Mouse (Mus musculus) heart, embryonic 12.5 days (tissue): ENCODE data around the gene Tmcc1. TPM values are rescaled to one million over a fixed set of nuclear protein-coding genes. Genes with fewer than 3 reads are reported as not detected.
A peak's percentile ranks its signal among the peaks of the same experiment; 100 is the strongest.
"Not testable (repeated sequence)": the region's sequence is repeated elsewhere in the genome, so short reads cannot be mapped to it uniquely, and the experiment has no call there.

ENCODE experiments used
- ATAC-seq: fragments of 200-750 bp; cut with Nextera tagmentation; 2 replicates; pipeline ENCODE4 v1.8.0; 2017; ENCODE audit warnings: moderate TSS enrichment, moderate library complexity; ENCODE audit not compliant: insufficient number of reproducible peaks, low FRiP score
- H3K27ac ChIP-seq: fragments of 300-500 bp; sonication (generic); 2 replicates; pipeline ENCODE4 v1.5.1; 2016; ENCODE audit warnings: mild to moderate bottlenecking, moderate library complexity; ENCODE audit not compliant: poor library complexity, severe bottlenecking
- H3K27me3 ChIP-seq: fragments of 300-500 bp; sonication (generic); replicated peaks from 2 replicates; pipeline ENCODE4 v1.6.1; 2016; ENCODE audit warnings: mild to moderate bottlenecking, moderate library complexity
- H3K36me3 ChIP-seq: fragments of 300-500 bp; sonication (generic); 2 replicates; pipeline ENCODE4 v1.6.1; 2016; ENCODE audit warnings: mild to moderate bottlenecking, moderate library complexity
- H3K4me1 ChIP-seq: fragments of 300-500 bp; sonication (generic); replicated peaks from 2 replicates; pipeline ENCODE4 v1.6.1; 2016; ENCODE audit warnings: mild to moderate bottlenecking
- H3K4me2 ChIP-seq: fragments of 300-500 bp; sonication (generic); 2 replicates; pipeline ENCODE4 v1.6.1; 2016; ENCODE audit warnings: mild to moderate bottlenecking, moderate library complexity
- H3K4me3 ChIP-seq: fragments of 300-500 bp; sonication (generic); 2 replicates; pipeline ENCODE4 v1.5.1; 2016; ENCODE audit warnings: mild to moderate bottlenecking
- H3K9ac ChIP-seq: fragments of 300-500 bp; sonication (generic); 2 replicates; pipeline ENCODE4 v1.6.1; 2016; ENCODE audit warnings: mild to moderate bottlenecking, moderate library complexity
- H3K9me3 ChIP-seq: fragments of 300-500 bp; sonication (generic); replicated peaks from 2 replicates; pipeline ENCODE4 v1.6.1; 2016; ENCODE audit warnings: mild to moderate bottlenecking, moderate library complexity
- WGBS: fragments of 180-500 bp; shearing (Covaris S2); methylation state at CpG from one replicate; pipeline ENCODE4 v1.1.7; 2016; 5-methylcytosine and 5-hydroxymethylcytosine counted together
- polyA plus RNA-seq: library from polyadenylated mRNA; unstranded; fragments of >200 nt; fragmentation: Nextera tagmentation; extraction: Ambion mirVana; gene quantifications from 2 replicates; pipeline ENCODE4 v1.2.1, GENCODE M21; 2016

Tmcc1 gene
- polyA plus RNA-seq, 1 experiment from 2014 or later = 11.0 TPM

DNA sequence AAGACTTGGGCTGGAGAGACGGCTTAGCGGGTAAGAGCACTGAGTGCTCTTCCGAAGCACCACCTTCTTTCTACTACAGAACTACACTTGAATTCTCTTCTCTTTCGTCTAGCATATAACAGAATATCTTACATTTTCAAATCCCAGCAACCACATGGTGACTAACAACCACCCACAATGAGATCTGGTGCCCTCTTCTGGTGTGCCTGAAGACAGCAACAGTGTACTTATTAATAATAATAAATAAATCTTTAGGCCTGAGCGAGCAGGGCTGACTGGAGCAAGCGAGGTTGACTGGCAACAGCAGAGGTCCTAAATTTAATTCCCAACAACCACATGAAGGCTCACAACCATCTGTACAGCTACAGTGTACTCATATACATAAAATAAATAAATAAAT is 76.7 kb downstream of the Tmcc1 start:
- H3K27me3 ChIP-seq, ATAC-seq, H3K9me3 ChIP-seq, H3K9ac ChIP-seq, H3K4me3 ChIP-seq, H3K4me2 ChIP-seq, H3K27ac ChIP-seq, H3K36me3 ChIP-seq, H3K4me1 ChIP-seq: not testable (repeated sequence)
- 92% methylated on average over 6 of the region's 6 CpGs for WGBS

DNA sequence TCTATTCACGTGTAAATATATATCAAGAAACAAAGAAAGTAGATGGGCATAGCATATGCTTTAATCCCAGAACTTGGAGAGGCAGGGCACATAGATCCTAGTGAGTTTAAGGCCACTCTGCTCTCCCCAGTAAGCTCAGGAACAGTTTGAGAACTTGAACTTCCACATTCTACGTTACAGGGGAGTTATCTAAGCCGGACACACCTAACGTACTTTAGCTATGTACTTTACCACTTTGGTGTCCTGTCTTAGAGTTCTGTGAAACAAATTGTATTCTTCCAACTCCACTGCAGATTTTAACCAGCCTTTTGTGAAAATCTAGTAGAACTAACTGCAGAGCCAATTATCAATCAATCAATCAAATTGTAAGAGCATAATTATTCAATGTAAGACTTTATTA is 82.7 kb downstream of the Tmcc1 start:
- peaks cover 17% of the 10 kb centered on the region for H3K4me1 ChIP-seq
- no peak overlapping the region for H3K27ac ChIP-seq
- no peaks in the 10 kb centered on the region for H3K9me3 ChIP-seq
- H3K27me3 ChIP-seq = no peaks in the 10 kb centered on the region
- H3K4me2 ChIP-seq = no peak overlapping the region
- no peaks in the 10 kb centered on the region for H3K36me3 ChIP-seq
- no peak overlapping the region for H3K4me3 ChIP-seq
- H3K9ac ChIP-seq = no peak overlapping the region
- 74% methylated on average over 4 of the region's 4 CpGs for WGBS
- ATAC-seq = no peak

DNA sequence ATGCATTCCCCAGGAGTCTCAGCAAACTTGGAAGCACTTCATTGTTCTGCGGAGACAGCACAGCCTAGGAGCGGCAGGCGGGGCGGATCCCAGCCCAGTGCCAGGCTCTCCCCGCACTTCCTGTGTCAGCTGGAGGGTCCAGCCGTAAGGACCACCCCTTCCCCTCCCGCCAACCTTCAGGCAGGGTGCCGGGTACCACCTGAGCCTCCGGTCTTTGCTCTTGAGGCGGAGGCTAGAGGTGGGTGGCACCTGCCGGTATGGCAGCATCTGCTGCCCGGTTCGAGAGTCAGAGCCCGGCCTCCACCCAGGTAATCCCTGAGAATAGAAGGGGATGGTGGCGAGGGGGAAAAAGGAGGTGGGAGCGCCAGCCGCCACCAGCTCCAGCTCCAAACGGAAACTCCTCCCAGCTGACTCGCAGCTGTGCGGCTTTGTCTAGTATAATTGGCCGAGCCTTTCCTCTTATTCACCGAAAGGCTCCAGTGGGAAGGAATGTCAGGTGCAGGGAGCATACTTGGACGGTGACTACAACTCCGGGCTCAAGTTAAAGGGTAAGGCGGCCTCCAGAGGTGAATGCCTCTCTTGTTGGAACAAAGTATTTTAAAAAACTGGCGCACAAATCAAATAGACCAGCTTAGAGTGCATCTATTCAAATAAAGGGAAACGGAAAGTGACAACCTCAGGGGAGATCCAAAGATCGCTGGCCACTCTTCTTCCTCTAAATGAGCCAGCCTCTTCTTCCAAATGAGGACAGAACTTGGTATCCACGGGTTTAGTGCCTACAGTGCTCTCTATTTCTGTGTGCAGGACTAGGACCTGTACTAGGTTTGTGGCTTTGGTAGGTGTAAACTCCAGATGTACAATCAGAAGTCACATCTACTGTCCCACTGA is 85.6 kb downstream of the Tmcc1 start:
- H3K36me3 ChIP-seq = no peaks in the 10 kb centered on the region
- no peaks in the 10 kb centered on the region for H3K9me3 ChIP-seq
- peak; percentile 92 for ATAC-seq
- no peaks in the 10 kb centered on the region for H3K27me3 ChIP-seq
- H3K9ac ChIP-seq = peak overlapping the region; percentile 78
- H3K4me3 ChIP-seq = peak overlapping the region; percentile 74
- peak overlapping the region; percentile 80 for H3K4me2 ChIP-seq
- peak overlapping the region; percentile 85 for H3K27ac ChIP-seq
- H3K4me1 ChIP-seq = peaks cover 22% of the 10 kb centered on the region
- WGBS = under 1% methylated on average over 29 of the region's 29 CpGs

DNA sequence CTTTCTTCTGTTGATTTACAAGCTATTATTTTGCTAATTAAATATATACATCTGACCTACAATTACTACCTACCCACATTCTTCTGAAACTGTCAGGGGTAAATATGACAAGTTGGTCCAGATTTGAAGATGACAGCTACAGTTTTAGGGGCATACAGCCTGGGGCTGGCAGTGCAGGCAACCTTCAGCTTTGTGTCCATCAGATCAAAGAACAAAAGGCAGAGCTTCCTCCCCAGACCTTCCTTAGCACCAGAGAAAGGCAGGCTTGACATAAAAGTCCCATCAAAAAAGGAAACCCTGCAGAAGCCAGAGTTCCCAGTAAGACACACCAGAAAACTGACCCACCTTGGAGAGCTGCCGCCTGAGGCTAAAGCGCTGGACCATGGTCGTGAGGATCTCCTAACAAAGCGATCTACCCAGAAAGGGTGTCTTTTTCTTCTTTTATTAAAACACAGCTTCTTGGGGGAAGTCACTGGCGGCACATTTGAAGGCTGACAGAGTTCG is 86.3 kb downstream of the Tmcc1 start:
- Histone ChIP-seq H3K36me3 (no peaks in the 10 kb centered on the region), H3K27ac (peak overlapping the region; percentile 85), H3K4me2 (peak overlapping the region; percentile 80), H3K4me3 (peak overlapping the region; percentile 74), H3K27me3 (no peaks in the 10 kb centered on the region), H3K4me1 (peaks cover 22% of the 10 kb centered on the region), H3K9ac (peak overlapping the region; percentile 78), H3K9me3 (no peaks in the 10 kb centered on the region)
- peak; percentile 18; the same call in 1 of the 2 replicates for ATAC-seq
- WGBS = 2% methylated on average over 6 of the region's 6 CpGs

DNA sequence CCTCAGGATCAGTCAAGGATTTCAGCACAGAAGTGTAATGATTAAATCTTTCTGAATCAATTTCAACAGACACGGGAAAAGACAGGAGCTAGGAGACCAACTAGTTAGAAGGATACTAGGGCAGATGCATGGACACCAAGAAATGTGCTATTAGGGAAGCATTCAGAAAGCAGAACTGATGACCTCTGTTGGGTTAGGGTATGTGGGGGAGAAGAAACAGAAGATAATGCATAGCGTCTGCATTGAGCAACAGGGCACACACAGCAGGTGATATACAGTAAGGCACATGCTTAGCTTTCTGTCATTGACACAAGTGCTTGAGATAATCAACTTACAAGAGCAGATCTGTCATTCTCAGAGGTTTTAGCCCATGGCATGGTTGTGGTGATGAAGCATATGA is 95.7 kb downstream of the Tmcc1 start:
- peaks cover 10% of the 10 kb centered on the region for H3K36me3 ChIP-seq
- H3K4me1 ChIP-seq = peaks cover 13% of the 10 kb centered on the region
- ATAC-seq = no peak
- H3K27ac ChIP-seq = no peak overlapping the region
- no peak overlapping the region for H3K4me2 ChIP-seq
- H3K27me3 ChIP-seq = no peaks in the 10 kb centered on the region
- H3K9me3 ChIP-seq = no peaks in the 10 kb centered on the region
- no peak overlapping the region for H3K9ac ChIP-seq
- 62% methylated on average over 2 of the region's 2 CpGs for WGBS
- H3K4me3 ChIP-seq = no peak overlapping the region

DNA sequence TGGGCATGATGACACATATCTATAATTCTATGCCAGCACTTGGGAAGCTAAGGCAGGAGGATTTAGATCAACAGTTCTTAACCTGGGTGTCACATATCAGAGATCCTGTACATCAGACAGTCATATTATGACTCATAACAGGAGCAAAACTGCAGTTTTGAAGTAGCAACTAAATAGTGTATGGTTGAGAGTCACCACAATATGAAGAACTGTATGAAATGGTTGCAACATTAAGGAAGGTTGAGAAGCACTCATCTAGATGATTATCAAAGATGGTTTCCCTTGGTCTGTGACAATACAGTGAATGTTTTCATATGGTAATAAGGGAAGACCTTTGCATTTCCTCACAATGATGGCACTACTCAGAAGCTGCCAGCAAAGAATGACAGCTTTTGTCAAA is 103.9 kb downstream of the Tmcc1 start:
- H3K9me3 ChIP-seq = no peaks in the 10 kb centered on the region
- ATAC-seq = no peak
- H3K9ac ChIP-seq = no peak overlapping the region
- no peak overlapping the region for H3K4me2 ChIP-seq
- H3K36me3 ChIP-seq = no peaks in the 10 kb centered on the region
- no peak overlapping the region for H3K27ac ChIP-seq
- no peak overlapping the region for H3K4me3 ChIP-seq
- peaks cover 7% of the 10 kb centered on the region for H3K4me1 ChIP-seq
- H3K27me3 ChIP-seq = no peaks in the 10 kb centered on the region

DNA sequence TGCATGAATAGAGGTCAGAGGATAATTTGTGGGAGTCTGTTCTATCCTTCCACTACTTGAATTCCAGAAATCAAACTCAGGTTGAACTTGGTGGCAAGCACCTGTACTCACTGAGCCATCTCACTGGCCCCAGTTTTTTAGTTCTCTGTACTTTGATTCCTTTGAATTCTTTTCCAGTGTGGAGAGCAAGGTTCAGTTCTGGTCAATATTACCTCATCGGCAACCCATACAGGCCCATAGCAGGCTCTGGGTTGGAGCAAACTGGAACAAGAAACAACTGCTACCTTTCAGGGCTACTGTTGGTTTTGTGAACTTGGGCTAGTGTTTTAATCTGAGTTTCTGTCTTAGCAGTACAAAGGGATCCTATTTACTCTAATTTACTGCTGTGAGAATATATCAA is 107.2 kb downstream of the Tmcc1 start:
- Histone ChIP-seq H3K4me2 (no peak overlapping the region), H3K36me3 (no peaks in the 10 kb centered on the region), H3K9me3 (no peaks in the 10 kb centered on the region), H3K9ac (no peak overlapping the region), H3K4me3 (no peak overlapping the region), H3K27me3 (no peaks in the 10 kb centered on the region), H3K27ac (no peak overlapping the region), H3K4me1 (peaks cover 12% of the 10 kb centered on the region)
- WGBS = 93% methylated on average over 1 of the region's 1 CpGs
- no peak for ATAC-seq

DNA sequence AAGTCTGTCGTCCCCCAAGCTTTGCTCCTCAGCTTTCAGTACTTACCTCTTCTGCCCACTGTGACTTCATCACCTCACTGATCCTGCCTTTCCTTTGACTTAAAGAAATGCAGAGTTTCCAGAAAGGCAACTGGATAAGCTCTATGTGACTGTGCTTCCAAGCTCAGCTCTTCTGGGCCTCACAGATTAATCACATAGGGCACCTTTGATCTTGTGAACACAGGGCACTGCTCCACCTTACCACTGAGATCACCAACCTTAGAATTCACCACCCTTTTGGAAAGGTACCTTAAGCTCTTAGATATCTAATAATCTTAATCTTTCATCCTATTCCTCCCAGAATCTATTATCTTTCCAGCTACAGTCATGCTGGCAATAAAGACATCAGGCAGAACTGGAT is 111.0 kb downstream of the Tmcc1 start:
- no peaks in the 10 kb centered on the region for H3K9me3 ChIP-seq
- H3K9ac ChIP-seq = no peak overlapping the region
- ATAC-seq = no peak
- no peak overlapping the region for H3K4me3 ChIP-seq
- H3K27ac ChIP-seq = no peak overlapping the region
- peaks cover 22% of the 10 kb centered on the region for H3K4me1 ChIP-seq
- no peaks in the 10 kb centered on the region for H3K36me3 ChIP-seq
- H3K4me2 ChIP-seq = no peak overlapping the region
- WGBS = 44% methylated on average over 1 of the region's 1 CpGs
- no peaks in the 10 kb centered on the region for H3K27me3 ChIP-seq

DNA sequence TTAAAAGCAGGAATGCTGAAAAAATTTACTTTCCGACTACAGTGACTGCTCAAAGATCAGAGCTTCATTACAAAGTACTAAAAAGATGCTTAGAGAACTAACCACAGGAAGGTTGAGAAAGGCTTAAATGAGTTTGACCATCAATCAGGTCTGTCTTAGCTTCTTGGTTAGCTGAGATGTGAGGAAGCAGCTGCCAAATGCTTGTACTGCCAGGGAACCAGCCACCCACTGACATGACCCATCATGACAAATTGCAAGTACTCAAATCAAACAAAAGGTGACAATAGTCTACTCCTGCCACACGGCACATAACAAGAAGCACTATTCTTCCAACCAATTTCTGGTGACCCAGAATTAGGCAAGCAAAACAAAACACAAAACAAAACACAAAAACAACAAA is 111.9 kb downstream of the Tmcc1 start:
- no peaks in the 10 kb centered on the region for H3K9me3 ChIP-seq
- H3K4me2 ChIP-seq = no peak overlapping the region
- ATAC-seq = no peak
- no peak overlapping the region for H3K4me3 ChIP-seq
- H3K27me3 ChIP-seq = no peaks in the 10 kb centered on the region
- WGBS = 68% methylated on average over 2 of the region's 2 CpGs
- no peak overlapping the region for H3K27ac ChIP-seq
- peaks cover 24% of the 10 kb centered on the region for H3K4me1 ChIP-seq
- H3K9ac ChIP-seq = no peak overlapping the region
- H3K36me3 ChIP-seq = no peaks in the 10 kb centered on the region

DNA sequence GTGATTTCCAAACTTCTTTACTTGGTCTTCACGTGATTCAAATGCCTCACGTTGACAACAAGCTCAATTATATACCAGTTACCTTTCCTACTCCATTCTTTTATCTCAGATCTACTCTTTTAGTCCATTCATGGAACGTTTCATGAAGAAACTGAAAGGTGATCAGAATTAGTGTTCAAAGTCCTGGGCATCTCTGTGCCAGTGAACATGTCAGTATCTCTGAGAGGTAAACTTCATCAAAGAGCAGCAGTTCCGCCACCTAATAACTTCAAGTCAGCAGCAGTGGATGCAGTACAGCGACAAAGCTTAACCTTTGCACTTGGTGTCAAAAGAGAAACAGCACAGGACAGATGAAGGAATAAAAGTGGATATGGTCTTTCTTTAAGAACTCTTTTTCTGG is 112.5 kb downstream of the Tmcc1 start:
- H3K9me3 ChIP-seq = no peaks in the 10 kb centered on the region
- H3K4me3 ChIP-seq = no peak overlapping the region
- H3K36me3 ChIP-seq = no peaks in the 10 kb centered on the region
- H3K27me3 ChIP-seq = no peaks in the 10 kb centered on the region
- 78% methylated on average over 5 of the region's 5 CpGs for WGBS
- H3K4me2 ChIP-seq = no peak overlapping the region
- no peak for ATAC-seq
- H3K27ac ChIP-seq = no peak overlapping the region
- peaks cover 23% of the 10 kb centered on the region for H3K4me1 ChIP-seq
- no peak overlapping the region for H3K9ac ChIP-seq

DNA sequence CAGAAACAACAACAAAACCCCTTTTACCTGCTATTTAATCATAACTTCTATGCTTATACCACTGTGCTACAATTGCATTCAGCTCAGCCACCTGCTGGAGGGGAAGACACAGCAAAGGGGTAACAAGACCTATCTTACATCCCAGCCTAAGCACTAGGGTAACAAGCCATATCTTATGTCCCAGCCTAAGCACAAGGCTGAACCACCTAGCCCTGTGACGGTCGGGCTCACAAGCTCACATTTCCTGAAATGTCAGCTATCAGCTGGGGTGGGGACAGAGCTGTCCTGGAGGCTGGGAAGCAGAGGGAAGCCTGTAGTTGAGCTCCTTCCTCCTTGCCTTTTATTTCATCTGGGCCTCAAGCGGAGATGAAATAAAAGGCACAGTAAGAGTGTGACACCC is 115.7 kb downstream of the Tmcc1 start:
- H3K27me3 ChIP-seq = no peaks in the 10 kb centered on the region
- H3K4me3 ChIP-seq = no peak overlapping the region
- WGBS = 32% methylated on average over 3 of the region's 3 CpGs
- H3K9ac ChIP-seq = no peak overlapping the region
- no peaks in the 10 kb centered on the region for H3K9me3 ChIP-seq
- H3K4me1 ChIP-seq = peaks cover 39% of the 10 kb centered on the region
- no peak for ATAC-seq
- H3K4me2 ChIP-seq = no peak overlapping the region
- no peak overlapping the region for H3K27ac ChIP-seq
- H3K36me3 ChIP-seq = no peaks in the 10 kb centered on the region

DNA sequence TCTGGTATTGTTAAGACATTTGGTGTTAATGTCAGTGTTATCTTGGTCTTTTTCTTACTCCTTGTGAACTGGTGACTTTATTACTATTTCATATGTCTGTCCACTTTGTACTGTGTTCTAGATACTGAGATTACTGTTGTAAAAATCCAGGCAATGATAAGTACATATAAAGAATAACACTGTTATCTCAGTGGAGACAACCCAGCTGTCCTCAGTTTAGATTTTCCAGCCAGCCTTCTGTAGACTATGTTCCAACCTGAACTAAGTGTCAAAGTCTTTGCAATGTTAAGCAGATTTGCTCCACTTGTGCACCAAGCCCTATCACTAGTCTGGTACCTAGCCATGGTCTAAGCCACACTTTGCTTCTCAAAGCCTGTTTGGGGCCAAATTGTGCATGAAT is 118.4 kb downstream of the Tmcc1 start:
- Histone ChIP-seq H3K27ac (0 out of 2 replicates have a peak overlapping the region, but pooled peaks have one; percentile 38), H3K9me3 (no peaks in the 10 kb centered on the region), H3K4me2 (no peak overlapping the region), H3K4me3 (no peak overlapping the region), H3K27me3 (no peaks in the 10 kb centered on the region), H3K9ac (no peak overlapping the region), H3K36me3 (no peaks in the 10 kb centered on the region), H3K4me1 (peaks cover 49% of the 10 kb centered on the region)
- no peak for ATAC-seq
